Mouse (Mus musculus) brain, adult 2 months (tissue): Measurements from ENCODE around the gene Gm1043.

Experiments used
- DNase-seq: peaks from one replicate; pipeline ENCODE4 v3.0.0; 2011; ENCODE audit warnings: low read depth, low spot score

Gm1043 gene

GRCm38 (mm10) chr5:37198011-37198688 lies 113.0 kb downstream of the Gm1043 start:
- DNase-seq: no peak

DNA sequence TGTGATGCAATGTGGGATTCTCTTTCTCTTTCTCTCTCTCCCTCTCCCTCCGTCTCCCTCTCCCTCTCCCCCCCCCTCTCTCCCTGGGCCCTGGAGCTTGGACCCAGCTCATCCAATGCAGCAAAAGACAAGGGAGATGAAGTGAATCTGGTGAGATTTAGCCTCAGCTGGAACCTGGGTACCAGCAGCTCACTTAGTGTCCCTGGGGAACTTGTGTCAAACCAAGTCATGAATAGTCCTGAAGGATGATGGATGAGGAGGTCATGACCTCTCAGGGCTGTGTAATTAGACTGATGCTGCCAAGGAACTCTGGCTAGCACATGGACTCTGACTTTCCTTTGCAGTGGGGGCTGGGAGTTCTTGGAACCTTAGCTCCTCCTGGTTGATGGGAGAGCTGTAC lies 117.1 kb downstream of the Gm1043 start:
- DNase-seq: no peak

GRCm38 (mm10) chr5:37204886-37205285 lies 119.7 kb downstream of the Gm1043 start:
- peak; percentile 68 for DNase-seq

DNA sequence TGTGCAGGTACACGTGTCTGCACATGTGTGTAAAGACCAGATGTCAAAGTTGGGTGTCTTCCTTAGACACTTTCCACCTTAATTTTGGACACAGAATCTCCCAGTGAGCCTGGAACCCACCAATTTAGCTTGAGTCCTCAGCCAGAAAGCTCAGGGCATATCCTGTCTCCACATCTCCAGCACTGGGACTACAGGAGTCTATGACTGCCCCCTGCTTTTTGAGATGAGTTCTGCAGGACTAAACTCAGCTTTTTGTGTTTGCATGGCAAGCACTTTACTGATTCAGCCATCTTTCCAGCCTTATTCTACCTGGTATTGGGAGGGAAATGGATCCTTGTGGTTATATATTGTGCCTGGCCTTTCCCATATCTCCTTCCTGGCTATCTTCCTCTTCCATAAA lies 120.2 kb downstream of the Gm1043 start:
- peak; percentile 52 for DNase-seq

- no peak for DNase-seq
Measured at GRCm38 (mm10) chr5:37206364-37206763, 121.2 kb downstream of the Gm1043 start.

DNA sequence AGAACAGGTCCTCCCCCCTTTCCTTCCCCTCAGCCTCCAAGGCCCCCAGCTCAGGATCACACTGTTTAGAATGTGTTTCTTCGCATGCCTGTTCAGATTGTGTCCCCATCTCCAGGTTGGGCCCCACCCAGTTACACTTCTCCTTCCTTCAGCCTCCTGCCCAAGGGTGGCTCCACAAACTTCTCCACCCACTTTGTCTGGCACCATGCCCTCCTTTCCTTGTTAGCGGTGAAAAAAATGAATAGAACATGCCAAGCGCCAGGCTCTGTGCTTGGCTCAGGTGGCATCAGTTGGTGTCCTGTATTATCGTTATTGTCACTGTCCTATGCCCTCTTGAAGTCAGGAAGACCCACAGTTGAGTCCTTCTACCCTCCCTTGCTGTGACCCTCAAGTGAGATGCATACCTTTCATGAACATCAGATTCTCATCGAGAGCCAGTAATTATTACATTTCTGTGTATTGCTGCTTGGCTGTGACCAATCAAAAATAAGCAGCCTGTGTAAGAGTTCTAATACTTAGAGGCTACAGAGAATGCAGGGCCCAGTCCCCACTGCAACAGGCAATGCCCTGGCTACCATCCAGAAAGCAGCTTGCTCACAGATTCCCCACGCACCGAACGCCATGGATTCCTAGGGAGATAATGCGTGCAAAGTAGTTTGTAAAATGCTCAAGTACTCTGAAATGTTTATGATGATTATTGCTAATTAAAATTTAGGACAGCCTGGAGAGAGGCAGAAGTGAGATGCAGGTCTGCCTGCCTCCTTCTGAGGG lies 128.0 kb downstream of the Gm1043 start:
- DNase-seq: peak; percentile 57

GRCm38 (mm10) chr5:37213709-37214103 lies 128.5 kb downstream of the Gm1043 start:
- no peak for DNase-seq

GRCm38 (mm10) chr5:37214614-37215013 lies 129.4 kb downstream of the Gm1043 start:
- no peak for DNase-seq

GRCm38 (mm10) chr5:37215276-37215675 lies 130.1 kb downstream of the Gm1043 start:
- no peak for DNase-seq

- DNase-seq: peak; percentile 46
Measured at GRCm38 (mm10) chr5:37219615-37220014, 134.4 kb downstream of the Gm1043 start.

DNA sequence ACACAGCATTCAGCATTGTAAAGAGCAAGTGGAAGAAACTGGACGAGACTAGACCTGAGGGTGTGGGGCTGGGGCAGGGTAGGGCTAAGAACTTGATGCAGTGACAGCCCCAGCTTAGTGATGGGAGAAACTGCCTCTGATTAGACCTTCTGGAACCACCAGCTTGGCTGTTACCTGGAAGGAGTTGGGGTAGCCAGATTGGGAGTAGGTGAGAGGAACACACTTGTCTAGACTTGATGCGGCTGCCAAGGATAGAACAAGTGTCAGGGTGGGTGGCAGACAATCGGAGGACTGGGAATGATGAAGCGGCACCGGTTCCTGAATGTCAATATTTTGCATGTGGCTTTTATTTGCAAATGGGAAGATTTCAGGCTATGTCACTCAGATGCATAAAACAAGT lies 135.4 kb downstream of the Gm1043 start:
- DNase-seq: peak; percentile 78

- DNase-seq: no peak
Measured at GRCm38 (mm10) chr5:37221563-37221962, 136.4 kb downstream of the Gm1043 start.

DNA sequence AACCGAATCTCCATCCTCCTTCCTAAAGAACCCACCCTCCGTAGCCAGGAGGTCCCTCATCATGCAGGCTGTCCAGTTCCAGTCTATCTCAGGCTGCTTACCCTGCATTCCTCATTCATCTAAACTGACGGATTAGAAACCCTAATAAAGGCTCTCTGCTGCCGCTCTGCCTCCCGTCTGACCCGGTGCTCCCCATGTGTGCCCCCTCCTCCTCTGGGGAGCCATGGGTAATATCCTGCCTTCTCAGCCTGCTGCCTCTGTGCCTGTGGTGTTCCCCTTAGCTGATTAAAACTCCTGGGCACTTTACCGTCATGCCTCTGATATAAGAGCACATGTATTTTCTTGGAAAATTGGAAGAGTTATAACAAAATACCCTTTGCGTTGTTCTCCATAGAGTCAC lies 137.1 kb downstream of the Gm1043 start:
- DNase-seq: no peak

- peak; percentile 76 for DNase-seq
Measured at GRCm38 (mm10) chr5:37225708-37226107, 140.5 kb downstream of the Gm1043 start.

- DNase-seq: peak; percentile 70
Measured at GRCm38 (mm10) chr5:37227956-37228680, 142.9 kb downstream of the Gm1043 start.

GRCm38 (mm10) chr5:37228894-37229293 lies 143.7 kb downstream of the Gm1043 start:
- no peak for DNase-seq

GRCm38 (mm10) chr5:37233010-37233557 lies 147.9 kb downstream of the Gm1043 start:
- peak; percentile 95 for DNase-seq

DNA sequence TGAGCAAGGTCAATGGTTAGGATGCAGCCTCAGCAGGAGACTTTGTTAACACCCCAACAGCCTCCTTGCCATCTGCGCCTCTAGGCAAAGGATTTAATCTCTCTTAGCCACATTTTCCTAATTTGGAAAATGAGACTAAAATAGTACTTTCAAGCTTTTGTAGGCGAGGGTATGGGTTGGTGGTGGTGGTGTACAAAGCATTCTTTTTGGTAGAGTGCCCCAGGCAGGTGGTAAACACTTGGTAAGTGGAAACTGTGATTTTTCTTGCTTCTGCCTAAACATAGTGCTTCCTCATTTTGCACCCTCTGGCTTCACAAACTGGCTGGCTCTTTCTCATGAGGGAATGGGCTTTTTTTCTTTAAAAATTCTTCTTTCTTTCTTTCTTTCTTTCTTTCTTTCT lies 153.5 kb downstream of the Gm1043 start:
- peak; percentile 83 for DNase-seq

GRCm38 (mm10) chr5:37240550-37240949 lies 155.4 kb downstream of the Gm1043 start:
- DNase-seq: no peak

DNA sequence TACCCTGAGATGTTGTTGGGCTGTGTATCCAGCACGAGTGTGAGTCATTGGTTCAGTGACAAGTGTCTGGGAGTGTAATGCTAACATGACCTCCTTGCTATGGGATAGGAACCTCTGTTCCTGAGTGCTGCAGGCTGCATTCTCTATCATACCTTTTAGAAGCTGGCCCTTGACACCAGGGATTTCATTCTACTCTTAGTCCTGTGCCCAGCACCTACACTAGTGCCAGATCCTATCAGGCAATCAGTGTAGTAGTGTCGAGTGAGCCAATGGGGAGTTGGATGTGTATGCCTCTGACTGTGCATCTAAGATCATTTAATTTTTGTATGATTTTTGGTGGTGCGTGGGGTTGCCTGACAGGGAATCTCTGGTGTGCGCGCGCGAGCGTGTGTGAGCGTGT lies 156.1 kb downstream of the Gm1043 start:
- no peak for DNase-seq

DNA sequence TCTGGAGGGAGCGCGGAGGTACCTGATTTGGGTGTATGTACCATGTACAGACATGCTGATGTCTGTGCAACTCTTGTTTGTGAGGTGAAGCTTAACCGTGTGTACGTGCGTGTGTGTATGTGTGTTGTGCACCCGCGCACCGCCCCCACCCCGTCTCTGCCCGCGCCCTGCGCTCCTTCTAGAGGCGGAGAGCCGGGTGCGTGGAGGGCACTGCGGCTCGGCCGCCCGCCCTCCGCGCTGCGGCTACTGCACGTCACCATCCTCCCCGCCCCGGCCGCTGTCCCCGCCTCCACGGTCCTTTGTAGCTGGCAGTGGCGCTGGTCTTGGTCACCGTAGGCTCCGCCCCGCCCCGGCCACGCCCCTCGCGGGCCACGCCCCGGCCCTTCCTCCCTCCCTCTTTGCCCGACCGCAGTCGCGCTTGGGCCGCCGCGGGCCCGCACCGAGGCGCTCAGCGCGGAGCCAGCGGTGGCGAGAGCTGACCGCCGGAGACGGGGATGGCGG lies 156.5 kb downstream of the Gm1043 start, which contains the start of gene Crmp1:
Gene Crmp1, plus strand, starts transcription at position 290 of the 501 bp plus-strand sequence.
- DNase-seq: peak; percentile 97
